In genomic region chr11:115164341-115164975, GRCm38 (mm10) we compare ENCODE assay signal across 8 mouse cellular contexts. TPM values are rescaled to one million over a fixed set of nuclear protein-coding genes. Genes with fewer than 3 reads are reported as not detected.
DNase-seq lines count a peak whose midpoint lies in the region; ATAC-seq lines count a peak whose summit lies in the region.

No protein-coding gene starts in this region.

- peaks cover 33% of the 10 kb centered on the region for H3K4me1 ChIP-seq in forebrain, embryonic 12.5 days
- H3K4me1 ChIP-seq in neural tube, embryonic 12.5 days: peaks cover 31% of the 10 kb centered on the region

- H3K36me3 ChIP-seq in forebrain, embryonic 12.5 days (replicated peaks): no peaks in the 10 kb centered on the region
- H3K36me3 ChIP-seq in neural tube, embryonic 12.5 days: no peaks in the 10 kb centered on the region

- peaks cover 55% of the 10 kb centered on the region for H3K27me3 ChIP-seq in forebrain, embryonic 12.5 days
- peaks cover 30% of the 10 kb centered on the region for H3K27me3 ChIP-seq in neural tube, embryonic 12.5 days (replicated peaks)

- under 1% methylated on average over 14 of the region's 14 CpGs for WGBS in forebrain, embryonic 12.5 days
- under 1% methylated on average over 14 of the region's 14 CpGs for WGBS in neural tube, embryonic 12.5 days

- H3K27ac ChIP-seq in forebrain, embryonic 12.5 days: no peak overlapping the region
- H3K27ac ChIP-seq in neural tube, embryonic 12.5 days: no peak overlapping the region

- no peak for ATAC-seq in forebrain, embryonic 12.5 days (ENCODE audit: low FRiP score)
- ATAC-seq in neural tube, embryonic 12.5 days (ENCODE audit: low FRiP score, low read depth): no peak

- H3K4me2 ChIP-seq in forebrain, embryonic 12.5 days: peak overlapping the region; percentile 82
- peak overlapping the region; percentile 87 for H3K4me2 ChIP-seq in neural tube, embryonic 12.5 days (replicated peaks)

- peak overlapping the region; percentile 65 for H3K9ac ChIP-seq in forebrain, embryonic 12.5 days
- peak overlapping the region; percentile 60 for H3K9ac ChIP-seq in neural tube, embryonic 12.5 days

- DNase-seq in adrenal gland, postnatal 14 days: peak; percentile 50
- no peak for DNase-seq in adrenal gland, adult (ENCODE audit: inconsistent age in 2 of 2, low spot score in 1 of 2)
- peak; percentile 43 for DNase-seq in 416B (ENCODE audit: low read depth)
- peak; percentile 76 for DNase-seq in kidney, postnatal 14 days
- DNase-seq in right cerebral cortex, postnatal 4 days: no peak
- no peak for DNase-seq in frontal cortex, postnatal 36 days (ENCODE audit: low spot score in 2 of 2)

- H3K9me3 ChIP-seq in forebrain, embryonic 12.5 days: no peaks in the 10 kb centered on the region
- H3K9me3 ChIP-seq in neural tube, embryonic 12.5 days: no peaks in the 10 kb centered on the region

- peak overlapping the region; percentile 62 for H3K4me3 ChIP-seq in forebrain, embryonic 12.5 days (replicated peaks)
- H3K4me3 ChIP-seq in neural tube, embryonic 12.5 days: peak overlapping the region; percentile 58

RNA-seq across cellular contexts. Expression of gene Slc9a3r1, which starts 1.3 kb away (rescaled TPM):
- total RNA-seq in adrenal gland, postnatal 14 days (2021): 23.0 and 24.3 TPM in 2 replicates
- polyA plus RNA-seq in forebrain, embryonic 12.5 days (2016; fragmentation: Nextera tagmentation; extraction: Ambion mirVana): 31.3 and 32.2 TPM in 2 replicates
- polyA plus RNA-seq in neural tube, embryonic 12.5 days (2016; fragmentation: Nextera tagmentation; extraction: Ambion mirVana): 36.7 and 41.1 TPM in 2 replicates

RNA-seq across cellular contexts. Expression of gene Tmem104, which starts 22.8 kb away (rescaled TPM):
- total RNA-seq in adrenal gland, postnatal 14 days (2021): 9.0 and 15.7 TPM in 2 replicates
- polyA plus RNA-seq in forebrain, embryonic 12.5 days (2016; fragmentation: Nextera tagmentation; extraction: Ambion mirVana): 7.9 and 8.4 TPM in 2 replicates
- polyA plus RNA-seq in neural tube, embryonic 12.5 days (2016; fragmentation: Nextera tagmentation; extraction: Ambion mirVana): 8.6 and 9.7 TPM in 2 replicates

RNA-seq across cellular contexts. Expression of gene Nat9, which starts 23.2 kb away (rescaled TPM):
- total RNA-seq in adrenal gland, postnatal 14 days (2021): 26.4 and 30.6 TPM in 2 replicates
- polyA plus RNA-seq in forebrain, embryonic 12.5 days (2016; fragmentation: Nextera tagmentation; extraction: Ambion mirVana): 16.0 and 16.6 TPM in 2 replicates
- 19.7 and 20.3 TPM in 2 replicates for polyA plus RNA-seq in neural tube, embryonic 12.5 days (2016; fragmentation: Nextera tagmentation; extraction: Ambion mirVana)

RNA-seq across cellular contexts. Expression of gene Cd300lf, which starts 30.7 kb away (rescaled TPM):
- 0.52 and 1.4 TPM in 2 replicates for total RNA-seq in adrenal gland, postnatal 14 days (2021)
- polyA plus RNA-seq in forebrain, embryonic 12.5 days (2016; fragmentation: Nextera tagmentation; extraction: Ambion mirVana): 0.19 TPM in 1 of 2 replicates, not detected in the other
- 0.61 TPM in 1 of 2 replicates, not detected in the other for polyA plus RNA-seq in neural tube, embryonic 12.5 days (2016; fragmentation: Nextera tagmentation; extraction: Ambion mirVana)

Comparison
In these comparisons a context has a peak if more than half of its experiments do, and no peak if none do; other contexts are left out.
1. DNase-seq: peak in adrenal gland, postnatal 14 days (single experiment), 416B (single experiment) and kidney, postnatal 14 days (single experiment); none in adrenal gland, adult (0 of 2), right cerebral cortex, postnatal 4 days (single experiment) and frontal cortex, postnatal 36 days (0 of 2).